Mouse (Mus musculus): ENCODE measurements around the gene Esrrg. TPM values are rescaled to one million over a fixed set of nuclear protein-coding genes. Genes with fewer than 3 reads are reported as not detected.

Gene Esrrg
- total RNA-seq, 2 experiments from 2014 or later: not detected

- no peak for ATAC-seq (replicated peaks; ENCODE audit: low FRiP score, poor library complexity, severe bottlenecking)
Observed at GRCm38 (mm10) chr1:187762641-187763450, 154.3 kb downstream of the Esrrg start.

DNA sequence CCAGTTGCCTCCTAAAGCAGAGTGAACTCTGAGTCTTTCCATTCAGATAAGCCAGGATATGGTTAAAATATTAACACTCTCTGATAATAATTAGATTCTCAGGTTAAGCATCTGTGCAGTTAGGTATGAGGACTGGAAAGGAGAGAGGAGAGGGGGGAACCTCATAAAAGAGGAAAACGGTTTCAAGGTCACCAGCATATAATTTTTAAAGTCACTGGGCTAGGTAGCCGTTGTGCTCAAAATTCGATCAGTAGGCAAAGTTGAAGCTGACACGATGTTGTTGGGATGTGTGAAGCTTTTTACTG, 154.8 kb downstream of the Esrrg start:
- no peak for ATAC-seq (replicated peaks; ENCODE audit: low FRiP score, poor library complexity, severe bottlenecking)

DNA sequence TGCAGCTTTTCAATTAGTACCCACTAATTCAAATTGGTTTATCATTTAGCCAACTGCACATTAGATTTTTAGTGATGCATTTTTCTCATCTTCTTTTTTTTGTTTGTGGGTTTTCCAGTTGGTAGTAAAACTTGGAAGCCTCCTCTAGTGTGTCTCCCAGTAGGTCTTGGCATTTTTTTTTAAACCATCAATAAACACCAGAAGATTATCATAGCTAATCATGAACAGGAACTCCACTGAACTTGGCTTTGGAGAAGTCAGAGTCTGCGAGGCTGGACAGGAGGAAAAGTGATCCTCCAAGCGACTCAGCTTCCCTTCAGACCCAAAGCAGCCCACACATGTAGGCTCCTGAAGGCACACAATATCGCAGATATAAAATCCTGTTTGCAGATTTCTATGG, 155.2 kb downstream of the Esrrg start:
- ATAC-seq (replicated peaks; ENCODE audit: low FRiP score, poor library complexity, severe bottlenecking): no peak

GRCm38 (mm10) chr1:187765577-187765976, 157.0 kb downstream of the Esrrg start:
- no peak for ATAC-seq (replicated peaks; ENCODE audit: low FRiP score, poor library complexity, severe bottlenecking)

DNA sequence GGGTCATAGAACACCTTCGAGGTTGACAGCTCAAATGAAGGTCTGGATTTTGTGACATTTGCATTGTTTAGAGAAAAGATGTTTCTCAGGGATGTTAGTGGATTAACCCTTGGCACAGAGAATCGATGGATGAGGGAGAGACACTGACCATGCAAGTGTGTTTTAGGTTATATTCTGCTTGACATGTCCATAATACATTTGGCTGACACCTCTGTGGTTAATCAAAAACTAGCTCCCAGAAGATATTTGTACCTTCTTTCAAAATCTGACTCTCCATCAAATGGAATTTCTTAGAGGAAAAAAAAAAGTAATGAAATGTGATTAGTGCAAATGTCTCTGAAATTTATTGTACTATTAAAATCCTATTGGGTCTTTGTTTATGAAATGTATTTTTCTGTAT, 158.8 kb downstream of the Esrrg start:
- ATAC-seq (replicated peaks; ENCODE audit: low FRiP score, poor library complexity, severe bottlenecking): no peak

DNA sequence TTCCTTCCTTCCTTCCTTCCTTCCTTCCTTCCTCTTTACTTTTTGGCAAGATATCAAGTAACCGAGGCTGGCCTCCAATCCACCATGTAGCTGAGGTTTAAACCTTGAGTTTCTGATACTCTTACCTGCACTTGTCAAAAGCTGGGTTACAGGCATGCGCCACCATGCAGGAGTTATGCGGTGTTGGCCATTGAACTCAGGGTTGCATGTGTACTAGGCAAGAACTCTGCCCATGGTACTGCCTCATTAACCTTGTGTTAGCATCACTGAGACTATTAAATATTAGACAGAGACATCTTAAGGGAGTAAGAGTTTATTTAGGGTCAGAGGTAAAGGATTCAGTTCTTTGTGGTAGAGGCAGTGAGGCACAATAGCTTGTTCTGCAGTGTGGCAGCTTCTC, 161.6 kb downstream of the Esrrg start:
- ATAC-seq (replicated peaks; ENCODE audit: low FRiP score, poor library complexity, severe bottlenecking): no peak

DNA sequence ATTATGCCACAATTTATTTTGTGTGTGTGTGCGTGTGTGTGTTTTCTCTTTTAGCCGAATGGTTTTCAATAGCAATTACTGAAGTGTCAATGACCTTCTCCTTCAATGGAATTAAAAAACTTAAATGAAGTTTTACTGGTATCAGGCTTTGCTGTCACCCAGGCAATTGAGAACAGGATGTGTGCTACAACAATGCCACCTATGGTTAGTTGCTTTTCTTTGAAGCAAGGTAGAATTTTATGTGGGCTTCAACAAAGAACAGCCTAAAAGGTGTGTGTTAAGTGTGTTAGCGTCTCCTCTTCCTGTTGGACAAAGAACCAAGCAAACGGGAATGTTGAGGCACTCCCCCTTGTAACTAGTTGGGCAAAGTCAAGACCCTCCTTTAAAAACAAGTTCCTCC, 162.5 kb downstream of the Esrrg start:
- ATAC-seq (replicated peaks; ENCODE audit: low FRiP score, poor library complexity, severe bottlenecking): no peak

GRCm38 (mm10) chr1:187779589-187780178, 171.1 kb downstream of the Esrrg start:
- ATAC-seq (replicated peaks; ENCODE audit: low FRiP score, poor library complexity, severe bottlenecking): no peak

DNA sequence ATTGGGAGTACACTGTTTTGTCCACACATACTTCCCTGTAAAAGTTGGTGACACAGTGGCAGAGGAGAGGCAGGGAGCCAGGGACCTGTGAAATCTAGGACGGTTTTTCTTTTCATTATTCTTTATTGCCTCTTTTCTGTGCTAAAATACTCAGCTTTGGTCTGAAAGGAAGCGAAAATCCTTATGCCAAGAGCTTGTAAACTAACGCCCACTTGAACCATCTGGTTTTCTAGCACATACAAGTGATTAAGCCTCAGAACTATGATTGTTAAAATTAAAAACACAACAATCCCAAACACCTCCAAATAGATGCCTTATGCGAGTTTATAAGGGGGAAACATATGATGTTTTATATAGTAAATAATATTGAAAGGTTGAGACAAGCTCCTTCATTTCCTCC, 176.6 kb downstream of the Esrrg start:
- no peak for ATAC-seq (replicated peaks; ENCODE audit: low FRiP score, poor library complexity, severe bottlenecking)

DNA sequence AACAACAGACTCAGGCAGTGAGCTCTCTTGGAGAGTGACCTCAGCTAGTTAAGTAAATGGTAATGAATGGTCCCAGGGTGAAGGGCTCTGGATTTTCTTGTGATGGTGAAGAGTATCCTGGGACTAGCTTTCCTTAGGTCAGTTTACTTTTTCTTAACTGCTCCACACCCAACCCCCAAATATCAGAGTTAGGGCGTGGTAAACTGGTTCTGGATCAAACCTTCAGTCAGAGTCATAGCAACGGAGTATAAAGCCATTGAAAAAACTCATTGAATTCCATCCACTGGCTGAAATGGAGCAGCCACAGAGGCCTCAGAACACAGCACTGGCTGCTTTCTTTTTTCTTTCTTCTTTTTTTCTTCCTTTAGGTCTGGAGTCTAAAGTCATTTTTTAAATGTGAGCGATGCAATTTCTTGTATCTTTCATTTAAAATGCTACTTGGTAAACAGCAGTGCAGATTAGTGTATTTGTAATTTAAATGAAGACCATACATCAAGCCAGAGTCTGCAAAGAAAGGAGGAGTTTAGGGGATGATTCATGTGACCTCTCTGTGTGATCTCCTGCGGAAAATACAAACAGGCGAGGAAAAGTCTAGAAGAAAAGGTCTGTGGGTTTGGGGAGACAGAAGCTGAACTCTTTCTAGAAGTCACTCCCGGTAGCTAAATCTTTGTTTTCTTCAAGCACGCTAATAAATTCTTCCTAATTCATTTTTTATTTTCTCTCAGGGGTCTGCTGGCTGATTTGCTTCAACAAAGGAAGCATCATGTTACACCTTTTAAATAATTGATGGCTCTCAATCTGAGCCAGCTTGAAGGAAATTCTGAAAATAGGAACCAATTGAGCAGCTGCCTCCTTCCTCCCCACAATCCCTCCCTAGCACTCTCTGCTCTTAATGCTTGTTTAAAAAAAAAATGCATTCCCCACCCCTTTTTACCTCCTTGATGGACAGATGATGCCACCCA, 178.7 kb downstream of the Esrrg start:
- ATAC-seq (replicated peaks; ENCODE audit: low FRiP score, poor library complexity, severe bottlenecking): no peak

GRCm38 (mm10) chr1:187794240-187794930, 185.8 kb downstream of the Esrrg start:
- no peak for ATAC-seq (replicated peaks; ENCODE audit: low FRiP score, poor library complexity, severe bottlenecking)

DNA sequence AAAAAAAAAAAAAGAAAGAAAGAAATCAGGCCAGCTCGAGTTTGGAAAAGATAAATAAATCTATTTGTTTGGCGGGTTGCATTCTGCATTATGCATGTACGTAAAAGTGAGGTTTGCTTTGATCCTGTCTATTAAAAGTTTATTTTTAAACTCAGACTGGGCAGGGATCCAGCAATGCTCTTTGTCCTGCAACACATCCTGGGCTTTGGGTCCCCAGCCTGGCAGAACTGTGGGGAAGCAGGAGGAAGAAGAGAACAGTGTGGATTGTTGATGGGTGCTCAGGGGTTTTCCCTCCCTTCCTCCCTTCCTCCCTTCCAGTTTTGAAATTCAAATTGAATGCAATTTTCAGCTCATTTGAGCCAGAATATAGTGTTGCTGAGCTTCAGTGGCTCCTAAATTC, 187.0 kb downstream of the Esrrg start:
- ATAC-seq (replicated peaks; ENCODE audit: low FRiP score, poor library complexity, severe bottlenecking): no peak

DNA sequence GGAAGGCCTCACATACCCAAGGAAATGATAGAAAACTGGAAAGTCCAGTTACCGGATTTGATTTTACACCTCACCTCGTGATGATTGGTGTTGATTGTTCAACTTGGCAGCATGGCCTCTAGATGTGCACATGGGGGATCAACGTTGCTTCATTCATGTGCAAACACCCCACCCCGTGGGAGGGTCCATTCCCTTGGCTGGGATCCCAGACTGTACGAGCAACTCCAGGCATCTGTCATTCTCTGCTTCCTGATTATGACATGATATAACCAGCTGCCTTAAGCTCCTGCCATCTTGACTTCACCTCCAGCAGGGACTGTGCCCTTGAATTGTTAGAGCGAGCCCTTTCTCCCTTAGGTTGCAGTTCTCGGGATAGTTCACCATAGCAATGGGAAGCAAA, 190.7 kb downstream of the Esrrg start:
- no peak for ATAC-seq (replicated peaks; ENCODE audit: low FRiP score, poor library complexity, severe bottlenecking)

- no peak for ATAC-seq (replicated peaks; ENCODE audit: low FRiP score, poor library complexity, severe bottlenecking)
Observed at GRCm38 (mm10) chr1:187800761-187801160, 192.2 kb downstream of the Esrrg start.

DNA sequence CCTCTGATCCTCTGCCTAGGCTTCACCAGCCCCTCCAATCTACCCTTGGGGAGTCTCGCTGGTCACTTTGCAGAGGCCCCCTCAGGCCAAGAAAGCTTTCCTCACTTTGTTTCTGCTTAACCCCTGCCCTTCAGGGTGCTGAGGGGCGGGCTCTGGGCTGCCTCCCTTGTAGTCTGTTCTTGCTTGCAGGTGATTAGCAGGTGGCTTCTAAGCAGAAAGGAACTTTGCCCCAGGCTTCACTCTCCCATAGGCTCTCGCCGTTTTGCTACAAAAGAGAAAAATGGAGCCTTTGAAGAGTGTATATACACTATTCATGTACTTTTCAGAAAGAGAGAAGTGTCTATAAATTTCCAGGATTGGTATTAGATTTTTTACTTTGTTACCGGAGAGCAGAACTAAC, 195.0 kb downstream of the Esrrg start:
- no peak for ATAC-seq (replicated peaks; ENCODE audit: low FRiP score, poor library complexity, severe bottlenecking)

- ATAC-seq (replicated peaks; ENCODE audit: low FRiP score, poor library complexity, severe bottlenecking): no peak
Observed at GRCm38 (mm10) chr1:187803997-187804396, 195.4 kb downstream of the Esrrg start.

- ATAC-seq (replicated peaks; ENCODE audit: low FRiP score, poor library complexity, severe bottlenecking): no peak
Observed at GRCm38 (mm10) chr1:187805001-187805400, 196.4 kb downstream of the Esrrg start.

DNA sequence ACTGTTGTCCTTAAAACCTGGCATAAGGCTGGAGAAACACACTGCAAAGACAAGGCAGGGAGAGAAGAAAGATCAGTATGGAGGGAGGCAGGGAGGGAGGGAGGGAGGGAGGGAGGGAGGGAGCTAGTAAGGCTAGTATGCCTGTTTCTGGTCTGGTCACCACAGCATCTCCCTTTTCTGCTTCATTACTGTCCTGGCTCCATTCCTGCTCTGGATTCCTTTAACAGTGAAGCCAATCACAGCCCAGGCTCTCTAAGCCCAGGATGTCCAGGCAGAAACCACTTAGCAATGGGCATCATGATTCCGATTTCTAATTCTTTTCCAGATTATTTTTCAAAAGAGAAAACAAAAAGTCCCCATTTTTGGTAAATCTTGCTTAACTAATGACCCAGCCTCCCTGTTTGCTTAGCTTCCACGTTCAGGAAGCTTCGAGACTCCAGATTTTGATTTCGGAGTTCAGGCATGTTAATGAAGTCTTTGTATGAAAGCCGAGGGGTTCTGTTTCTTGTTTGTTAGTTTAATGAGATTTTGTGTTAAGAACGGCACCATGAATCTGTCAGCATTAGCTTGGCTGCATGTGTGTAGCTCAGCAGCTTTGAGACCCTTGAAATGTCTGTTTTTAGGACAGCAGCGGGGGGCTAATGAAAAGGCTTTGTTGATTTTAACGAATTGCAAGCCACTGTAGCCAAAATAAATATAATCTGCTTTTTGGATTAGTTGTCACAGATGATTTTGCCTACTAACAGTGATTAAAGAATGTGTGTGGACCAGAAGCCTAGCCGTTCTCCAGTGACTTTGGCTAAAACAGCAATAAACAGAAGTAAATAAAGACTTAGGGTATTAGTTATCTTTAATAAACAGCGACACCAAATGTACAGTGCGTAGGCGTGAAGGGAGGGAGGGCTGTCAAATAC, 199.1 kb downstream of the Esrrg start:
- no peak for ATAC-seq (replicated peaks; ENCODE audit: low FRiP score, poor library complexity, severe bottlenecking)

DNA sequence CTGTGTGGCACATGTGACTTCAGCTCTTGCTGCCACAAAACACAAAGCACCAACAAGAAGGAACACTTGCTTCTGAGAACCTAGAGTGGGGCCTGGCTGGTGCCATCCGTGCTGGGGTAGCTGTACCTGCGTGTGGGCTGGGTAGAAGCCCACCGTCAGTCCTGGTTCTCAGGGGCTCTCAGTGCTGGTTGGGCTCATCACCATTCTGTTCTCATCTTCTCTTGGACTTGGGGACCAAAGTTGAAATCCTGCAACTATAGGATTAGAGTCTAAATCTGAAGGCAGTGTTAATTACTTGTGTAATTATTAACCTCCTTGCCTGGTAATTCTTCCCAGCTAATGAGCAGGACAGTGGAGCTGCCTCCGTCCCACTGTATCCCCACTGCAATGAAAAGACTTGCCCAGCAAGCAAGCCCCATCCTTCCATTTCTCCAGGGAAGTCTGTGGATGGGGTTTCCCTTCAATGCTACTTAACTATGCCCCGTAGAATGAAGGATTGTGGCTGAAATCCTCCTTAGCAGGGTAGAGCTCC, 199.9 kb downstream of the Esrrg start:
- ATAC-seq (replicated peaks; ENCODE audit: low FRiP score, poor library complexity, severe bottlenecking): no peak

Measured in erythroid progenitor cell, adult 5-6 weeks (primary cell).